Mouse (Mus musculus): ENCODE data around the gene Exoc6b. TPM values are rescaled to one million over a fixed set of nuclear protein-coding genes. Genes with fewer than 3 reads are reported as not detected.

The Exoc6b gene
- polyA plus RNA-seq, 1 experiment from 2014 or later = 49.7 TPM

DNA sequence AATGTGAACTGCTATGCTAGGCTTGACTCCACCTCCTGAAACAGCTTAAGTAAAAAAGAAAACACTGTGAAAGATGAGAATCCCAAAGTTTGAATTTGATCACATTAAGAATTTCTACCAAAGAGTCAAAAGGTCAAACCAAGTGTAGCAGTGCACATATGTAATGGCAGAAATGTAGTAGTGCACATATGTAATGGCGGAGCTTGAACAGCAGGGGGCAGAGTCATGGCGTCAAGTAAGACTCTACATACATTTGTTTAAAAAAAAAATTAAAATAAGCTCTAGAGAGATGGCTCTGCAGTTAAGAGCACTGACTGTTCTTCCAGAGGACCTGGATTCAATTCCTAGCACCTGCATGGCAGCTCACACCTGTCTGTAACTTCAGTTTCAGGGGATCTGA lies 153.0 kb downstream of the Exoc6b start:
- Histone ChIP-seq H3K4me2 (replicated peaks; ENCODE audit: low read depth, low read length) (no peak overlapping the region), H3K27me3 (ENCODE audit: control insufficient read depth, insufficient read depth, low read length) (no peaks in the 10 kb centered on the region)

DNA sequence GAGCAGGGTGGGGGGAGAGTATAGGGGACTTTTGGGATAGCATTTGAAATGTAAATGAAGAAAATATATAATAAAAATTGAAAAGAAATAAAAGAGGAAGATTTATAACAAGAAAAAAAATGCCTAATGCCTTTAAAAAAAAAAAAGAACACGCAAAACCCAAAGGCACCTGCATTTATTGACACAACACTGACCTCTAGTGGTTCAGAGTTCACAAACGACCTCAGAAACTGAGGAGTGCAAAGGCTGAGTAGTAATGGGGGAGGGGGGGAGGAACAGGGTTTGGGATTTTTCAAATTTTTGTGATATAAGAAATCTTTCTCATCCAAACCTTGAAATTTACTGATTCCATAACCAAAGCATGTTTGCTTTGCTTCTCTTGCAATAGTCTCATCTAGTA lies 156.9 kb downstream of the Exoc6b start:
- Histone ChIP-seq H3K4me1 (ENCODE audit: control insufficient read depth, insufficient read depth, low read length) (no peaks in the 10 kb centered on the region), H3K9me3 (ENCODE audit: control insufficient read depth, low read depth, low read length) (no peaks in the 10 kb centered on the region), H3K27me3 (ENCODE audit: control insufficient read depth, insufficient read depth, low read length) (no peaks in the 10 kb centered on the region), H3K4me3 (ENCODE audit: low read depth, low read length) (no peak overlapping the region), H3K36me3 (ENCODE audit: control insufficient read depth, insufficient read depth, low read length) (no peaks in the 10 kb centered on the region), H3K4me2 (replicated peaks; ENCODE audit: low read depth, low read length) (no peak overlapping the region), H3K9ac (replicated peaks; ENCODE audit: low read depth, low read length) (no peak overlapping the region), H3K27ac (ENCODE audit: low read length) (no peak overlapping the region)
- WGBS = 9% methylated on average over 2 of the region's 2 CpGs
- no peak for ATAC-seq (ENCODE audit: insufficient number of reproducible peaks, insufficient read depth, low FRiP score, low read depth)

More for the DNA sequence above, 153.0 kb downstream of the Exoc6b start:
- ATAC-seq (ENCODE audit: insufficient number of reproducible peaks, insufficient read depth, low FRiP score, low read depth) = no peak
- Histone ChIP-seq H3K4me3 (ENCODE audit: low read depth, low read length) (no peak overlapping the region), H3K9me3 (ENCODE audit: control insufficient read depth, low read depth, low read length) (no peaks in the 10 kb centered on the region), H3K9ac (replicated peaks; ENCODE audit: low read depth, low read length) (no peak overlapping the region), H3K27ac (ENCODE audit: low read length) (no peak overlapping the region), H3K4me1 (ENCODE audit: control insufficient read depth, insufficient read depth, low read length) (no peaks in the 10 kb centered on the region), H3K36me3 (ENCODE audit: control insufficient read depth, insufficient read depth, low read length) (no peaks in the 10 kb centered on the region)
- WGBS = 25% methylated on average over 2 of the region's 2 CpGs

DNA sequence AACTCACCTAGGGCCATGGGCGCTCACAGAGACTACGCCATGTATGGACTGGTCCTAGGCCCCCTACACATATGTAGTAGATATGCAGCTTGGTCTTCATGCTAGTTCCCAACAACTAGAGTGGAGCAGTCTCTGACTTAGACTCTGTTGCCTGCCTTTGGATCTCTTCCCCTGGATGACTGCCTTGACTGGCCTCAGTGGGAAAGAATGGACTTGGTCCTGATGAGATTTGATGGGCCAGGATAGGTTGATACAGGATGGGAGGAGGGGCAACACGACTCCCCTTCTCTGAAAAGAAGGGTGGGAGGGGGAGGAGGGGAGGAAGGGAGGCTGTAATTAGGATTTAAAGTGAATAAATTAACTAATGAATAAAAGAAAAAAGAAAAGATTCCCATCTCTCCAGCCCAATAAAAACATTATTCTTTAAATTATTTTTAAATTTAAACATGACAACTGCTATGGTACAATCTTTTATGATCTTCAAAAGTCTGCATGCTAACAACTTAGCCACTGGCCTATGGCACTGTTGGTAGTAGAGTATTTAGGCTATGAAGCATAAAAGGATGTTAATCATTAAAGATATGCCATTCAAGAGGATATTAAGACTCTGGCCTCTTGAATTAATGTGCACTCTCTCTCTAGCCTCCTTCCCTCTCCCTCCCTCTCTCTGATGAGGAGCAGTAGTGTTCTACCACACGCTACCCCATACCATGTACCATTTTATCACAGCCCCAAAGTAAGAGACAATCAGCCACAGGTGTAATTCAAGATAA lies 170.1 kb downstream of the Exoc6b start:
- Histone ChIP-seq H3K9ac (replicated peaks; ENCODE audit: low read depth, low read length) (no peak overlapping the region), H3K36me3 (ENCODE audit: control insufficient read depth, insufficient read depth, low read length) (no peaks in the 10 kb centered on the region), H3K27ac (ENCODE audit: low read length) (no peak overlapping the region), H3K4me2 (replicated peaks; ENCODE audit: low read depth, low read length) (no peak overlapping the region), H3K27me3 (ENCODE audit: control insufficient read depth, insufficient read depth, low read length) (no peaks in the 10 kb centered on the region), H3K4me1 (ENCODE audit: control insufficient read depth, insufficient read depth, low read length) (no peaks in the 10 kb centered on the region), H3K9me3 (ENCODE audit: control insufficient read depth, low read depth, low read length) (no peaks in the 10 kb centered on the region), H3K4me3 (ENCODE audit: low read depth, low read length) (no peak overlapping the region)
- 87% methylated on average over 4 of the region's 4 CpGs for whole genome bisulfite sequencing
- no peak for ATAC-seq (ENCODE audit: insufficient number of reproducible peaks, insufficient read depth, low FRiP score, low read depth)

DNA sequence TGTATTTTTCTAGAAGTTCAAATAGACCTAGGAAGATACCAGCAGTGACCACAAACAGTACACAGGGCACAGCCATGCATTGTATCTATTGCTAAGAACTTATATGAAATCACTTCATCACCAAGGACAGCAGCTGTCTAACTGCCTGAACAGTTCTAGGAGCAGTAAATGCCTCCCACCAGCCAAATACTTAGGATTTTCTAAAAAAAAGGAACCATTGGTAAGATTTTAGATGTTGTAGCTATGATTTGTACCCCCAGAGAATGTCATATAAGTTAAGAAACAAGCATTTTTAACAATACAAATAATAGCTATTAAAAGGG lies 175.6 kb downstream of the Exoc6b start:
- Histone ChIP-seq H3K9me3 (ENCODE audit: control insufficient read depth, low read depth, low read length) (no peaks in the 10 kb centered on the region), H3K27ac (ENCODE audit: low read length) (no peak overlapping the region), H3K4me1 (ENCODE audit: control insufficient read depth, insufficient read depth, low read length) (peaks cover 3% of the 10 kb centered on the region), H3K27me3 (ENCODE audit: control insufficient read depth, insufficient read depth, low read length) (no peaks in the 10 kb centered on the region), H3K4me2 (replicated peaks; ENCODE audit: low read depth, low read length) (no peak overlapping the region), H3K4me3 (ENCODE audit: low read depth, low read length) (no peak overlapping the region), H3K36me3 (ENCODE audit: control insufficient read depth, insufficient read depth, low read length) (no peaks in the 10 kb centered on the region), H3K9ac (replicated peaks; ENCODE audit: low read depth, low read length) (no peak overlapping the region)
- ATAC-seq (ENCODE audit: insufficient number of reproducible peaks, insufficient read depth, low FRiP score, low read depth) = no peak

DNA sequence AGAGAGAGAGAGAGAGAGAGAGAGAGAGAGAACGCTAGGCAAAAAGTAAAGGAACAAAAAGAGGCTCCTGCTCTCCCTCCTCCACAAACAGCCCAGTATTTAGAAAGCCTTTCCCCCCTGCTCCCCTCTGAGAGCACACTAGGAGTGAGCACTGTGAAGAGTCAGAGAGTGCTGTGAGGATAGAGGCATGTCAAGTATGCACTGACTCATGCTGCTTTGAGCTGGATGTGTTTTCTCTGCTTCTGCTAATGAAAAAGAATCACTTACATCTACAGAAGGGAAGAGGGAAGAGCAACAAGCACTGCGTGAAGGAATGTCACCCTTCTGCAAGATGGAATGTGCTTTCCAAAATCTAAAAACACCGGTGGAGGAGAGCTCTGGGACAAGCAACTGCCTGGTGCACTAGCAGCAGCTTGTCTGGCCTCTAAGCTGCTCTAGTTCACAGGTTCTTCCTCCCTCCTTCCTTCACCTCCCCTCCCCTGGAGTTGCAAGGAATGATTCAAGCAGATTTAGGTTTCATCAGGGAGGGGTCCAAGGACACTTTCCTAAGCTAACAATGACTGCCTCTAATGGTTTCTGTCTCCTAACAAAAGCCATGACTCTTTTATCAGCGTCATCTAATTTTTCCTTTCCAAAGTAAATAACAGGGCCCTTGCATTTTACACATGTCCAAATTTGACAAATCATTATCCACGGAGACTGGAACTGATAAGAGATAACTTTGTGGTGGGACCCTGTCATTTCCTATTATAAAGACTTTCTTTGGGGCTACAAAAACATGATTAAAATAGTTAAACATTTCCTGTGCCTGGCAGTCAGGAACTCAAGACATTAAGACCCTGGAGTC lies 176.2 kb downstream of the Exoc6b start:
- Histone ChIP-seq H3K4me1 (ENCODE audit: control insufficient read depth, insufficient read depth, low read length) (peaks cover 3% of the 10 kb centered on the region), H3K27me3 (ENCODE audit: control insufficient read depth, insufficient read depth, low read length) (no peaks in the 10 kb centered on the region), H3K36me3 (ENCODE audit: control insufficient read depth, insufficient read depth, low read length) (no peaks in the 10 kb centered on the region), H3K27ac (ENCODE audit: low read length) (no peak overlapping the region), H3K4me2 (replicated peaks; ENCODE audit: low read depth, low read length) (no peak overlapping the region), H3K9ac (replicated peaks; ENCODE audit: low read depth, low read length) (no peak overlapping the region), H3K9me3 (ENCODE audit: control insufficient read depth, low read depth, low read length) (no peaks in the 10 kb centered on the region), H3K4me3 (ENCODE audit: low read depth, low read length) (no peak overlapping the region)
- ATAC-seq (ENCODE audit: insufficient number of reproducible peaks, insufficient read depth, low FRiP score, low read depth) = no peak
- 9% methylated on average over 5 of the region's 5 CpGs for WGBS

DNA sequence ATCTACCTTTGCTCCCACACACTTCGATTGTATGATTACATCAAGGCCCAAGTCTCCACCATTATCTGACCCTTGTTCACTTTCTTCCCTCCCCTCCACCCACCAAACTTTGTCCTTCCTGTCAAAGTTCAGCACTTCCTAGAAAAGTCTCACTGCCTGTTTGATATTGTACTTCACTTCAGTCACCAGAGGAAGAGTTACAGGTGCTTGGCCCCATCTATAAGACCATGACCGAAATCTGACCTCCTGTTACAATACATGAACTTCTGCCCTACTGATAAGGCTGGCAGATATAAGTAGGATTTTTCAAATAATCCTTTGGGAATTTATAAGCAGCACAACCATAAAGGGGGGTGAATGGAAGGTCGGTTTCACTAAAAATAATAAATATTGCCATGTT lies 182.8 kb downstream of the Exoc6b start:
- Histone ChIP-seq H3K36me3 (ENCODE audit: control insufficient read depth, insufficient read depth, low read length) (no peaks in the 10 kb centered on the region), H3K27me3 (ENCODE audit: control insufficient read depth, insufficient read depth, low read length) (no peaks in the 10 kb centered on the region), H3K4me3 (ENCODE audit: low read depth, low read length) (no peak overlapping the region), H3K9ac (replicated peaks; ENCODE audit: low read depth, low read length) (no peak overlapping the region), H3K27ac (ENCODE audit: low read length) (no peak overlapping the region), H3K4me2 (replicated peaks; ENCODE audit: low read depth, low read length) (no peak overlapping the region), H3K4me1 (ENCODE audit: control insufficient read depth, insufficient read depth, low read length) (no peaks in the 10 kb centered on the region), H3K9me3 (ENCODE audit: control insufficient read depth, low read depth, low read length) (no peaks in the 10 kb centered on the region)
- ATAC-seq (ENCODE audit: insufficient number of reproducible peaks, insufficient read depth, low FRiP score, low read depth) = no peak
- 19% methylated on average over 3 of the region's 3 CpGs for WGBS

DNA sequence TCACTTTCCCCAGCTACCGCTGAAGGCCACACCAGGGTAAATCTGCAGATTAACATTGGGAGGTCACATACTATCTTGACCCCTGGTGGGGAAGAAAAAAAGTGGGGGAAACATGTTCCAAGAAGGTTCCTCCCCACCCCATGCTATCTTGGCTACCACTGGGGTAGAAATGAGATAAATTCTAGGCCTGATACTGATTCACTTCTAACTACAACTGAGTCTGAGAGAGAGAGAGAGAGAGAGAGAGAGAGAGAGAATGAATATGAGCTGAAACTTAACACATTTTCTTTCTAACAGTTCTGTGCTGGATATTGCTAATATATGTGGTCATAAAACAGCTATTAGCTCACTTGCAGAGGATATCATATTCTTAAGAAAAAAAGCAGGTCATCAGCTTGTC lies 184.2 kb downstream of the Exoc6b start:
- no peak for ATAC-seq (ENCODE audit: insufficient number of reproducible peaks, insufficient read depth, low FRiP score, low read depth)
- Histone ChIP-seq H3K9me3 (ENCODE audit: control insufficient read depth, low read depth, low read length) (no peaks in the 10 kb centered on the region), H3K36me3 (ENCODE audit: control insufficient read depth, insufficient read depth, low read length) (no peaks in the 10 kb centered on the region), H3K9ac (replicated peaks; ENCODE audit: low read depth, low read length) (no peak overlapping the region), H3K27ac (ENCODE audit: low read length) (no peak overlapping the region), H3K4me2 (replicated peaks; ENCODE audit: low read depth, low read length) (no peak overlapping the region), H3K4me3 (ENCODE audit: low read depth, low read length) (no peak overlapping the region), H3K27me3 (ENCODE audit: control insufficient read depth, insufficient read depth, low read length) (no peaks in the 10 kb centered on the region), H3K4me1 (ENCODE audit: control insufficient read depth, insufficient read depth, low read length) (no peaks in the 10 kb centered on the region)
- WGBS = 64% methylated on average over 1 of the region's 1 CpGs

DNA sequence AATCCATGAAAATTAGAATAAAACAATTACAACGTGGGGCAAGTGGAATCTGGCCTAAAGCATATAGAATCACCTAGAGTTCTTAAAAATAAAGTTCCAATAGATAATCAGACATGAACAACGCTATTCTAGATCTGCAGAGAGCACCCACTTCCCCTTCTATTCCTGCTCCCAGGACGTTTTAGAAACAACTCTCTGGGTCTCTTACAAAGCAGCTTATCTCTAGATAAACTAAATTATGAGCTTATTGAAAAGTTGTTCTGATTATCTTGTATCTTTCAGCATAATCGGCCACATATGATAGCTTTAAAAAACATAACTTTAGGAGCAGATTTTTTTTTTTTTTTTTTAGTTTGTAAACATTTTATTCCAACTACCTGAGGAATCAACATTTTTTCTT lies 185.6 kb downstream of the Exoc6b start:
- no peak overlapping the region for H3K4me2 ChIP-seq (replicated peaks; ENCODE audit: low read depth, low read length)
- H3K4me1 ChIP-seq (ENCODE audit: control insufficient read depth, insufficient read depth, low read length) = no peaks in the 10 kb centered on the region
- H3K4me3 ChIP-seq (ENCODE audit: low read depth, low read length) = no peak overlapping the region
- H3K9ac ChIP-seq (replicated peaks; ENCODE audit: low read depth, low read length) = no peak overlapping the region
- no peaks in the 10 kb centered on the region for H3K9me3 ChIP-seq (ENCODE audit: control insufficient read depth, low read depth, low read length)
- no peaks in the 10 kb centered on the region for H3K27me3 ChIP-seq (ENCODE audit: control insufficient read depth, insufficient read depth, low read length)
- H3K27ac ChIP-seq (ENCODE audit: low read length) = no peak overlapping the region
- WGBS = 47% methylated on average over 4 of the region's 4 CpGs
- ATAC-seq (ENCODE audit: insufficient number of reproducible peaks, insufficient read depth, low FRiP score, low read depth) = no peak
- H3K36me3 ChIP-seq (ENCODE audit: control insufficient read depth, insufficient read depth, low read length) = no peaks in the 10 kb centered on the region
